Mouse (Mus musculus) lung, postnatal 0 days (tissue): ENCODE results near the gene Nrxn3.

Experiments
- CTCF ChIP-seq: IDR thresholded peaks from 2 replicates; pipeline ENCODE4 v1.5.1; 2016; ENCODE audit warnings: antibody characterized with exemption, mild to moderate bottlenecking
- EP300 ChIP-seq: IDR thresholded peaks from 2 replicates; pipeline ENCODE4 v1.6.1; 2016; ENCODE audit warnings: antibody characterized with exemption, mild to moderate bottlenecking, control low read depth

DNA sequence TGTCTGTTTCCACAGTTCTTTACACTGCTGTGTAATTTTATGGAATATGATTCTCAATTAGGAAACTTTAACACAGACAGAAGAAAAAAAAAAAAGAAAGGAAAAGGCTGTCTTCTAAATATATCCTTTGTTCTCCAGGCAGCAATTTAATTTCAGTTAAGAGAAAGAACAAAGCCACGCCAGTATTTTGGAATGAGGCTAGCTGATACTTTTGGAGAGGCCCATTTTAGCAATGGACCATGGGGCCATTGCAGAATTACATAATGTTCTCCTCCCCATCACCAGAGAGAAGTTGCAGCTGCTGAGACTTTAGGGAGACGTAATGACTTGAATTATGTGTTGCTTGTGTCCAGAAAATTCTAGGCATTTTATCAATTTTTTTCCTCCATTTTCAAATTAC lies 963.0 kb downstream of the Nrxn3 start:
- TF ChIP-seq CTCF (no peak), EP300 (no peak)
